Mouse (Mus musculus) MEL (cell line): ENCODE measurements around the gene Rbfox2.

Experiments used
- E2F4 ChIP-seq: IDR thresholded peaks from 2 replicates; pipeline ENCODE4 v1.6.1; 2011; ENCODE audit warnings: low read depth, low read length, improper control_type of control experiment, borderline replicate concordance
- GATA1 ChIP-seq: IDR thresholded peaks from 2 replicates; pipeline ENCODE4 v1.6.1; 2011; ENCODE audit warnings: low read depth, low read length, improper control_type of control experiment
- MAFK ChIP-seq: IDR thresholded peaks from 2 replicates; pipeline ENCODE4 v1.6.1; 2011; ENCODE audit warnings: low read depth, mild to moderate bottlenecking, low read length, improper control_type of control experiment, borderline replicate concordance
- NRF1 ChIP-seq: IDR thresholded peaks from 2 replicates; pipeline ENCODE4 v1.6.1; 2014; ENCODE audit warnings: low read depth, mild to moderate bottlenecking, inconsistent platforms, low read length, improper control_type of control experiment, moderate library complexity; ENCODE audit not compliant: poor library complexity, insufficient read depth, severe bottlenecking

DNA sequence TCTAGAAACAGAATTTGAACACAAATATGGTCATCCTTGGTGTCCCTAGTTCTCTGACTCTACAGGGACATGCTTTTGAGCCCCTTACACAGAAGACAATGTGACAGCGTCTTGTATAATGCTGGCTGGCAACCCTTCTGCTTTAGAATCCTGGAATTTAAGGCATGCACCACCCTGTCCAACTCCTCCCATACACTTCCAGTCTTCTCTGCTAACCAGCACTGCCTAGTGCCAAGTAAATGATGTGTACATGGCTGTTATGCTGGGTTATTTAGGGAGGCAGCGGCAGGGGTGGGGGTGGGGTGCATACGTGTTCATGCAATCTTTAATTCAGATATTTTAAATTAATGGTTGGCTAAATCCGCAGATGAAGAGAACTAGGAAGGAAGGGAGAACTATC, 19.6 kb upstream of the Rbfox2 start:
- TF ChIP-seq NRF1 (no peak), E2F4 (no peak), GATA1 (no peak), MAFK (no peak)
